Mouse (Mus musculus): ENCODE measurements around the gene Mef2b.

Mef2b gene

DNA sequence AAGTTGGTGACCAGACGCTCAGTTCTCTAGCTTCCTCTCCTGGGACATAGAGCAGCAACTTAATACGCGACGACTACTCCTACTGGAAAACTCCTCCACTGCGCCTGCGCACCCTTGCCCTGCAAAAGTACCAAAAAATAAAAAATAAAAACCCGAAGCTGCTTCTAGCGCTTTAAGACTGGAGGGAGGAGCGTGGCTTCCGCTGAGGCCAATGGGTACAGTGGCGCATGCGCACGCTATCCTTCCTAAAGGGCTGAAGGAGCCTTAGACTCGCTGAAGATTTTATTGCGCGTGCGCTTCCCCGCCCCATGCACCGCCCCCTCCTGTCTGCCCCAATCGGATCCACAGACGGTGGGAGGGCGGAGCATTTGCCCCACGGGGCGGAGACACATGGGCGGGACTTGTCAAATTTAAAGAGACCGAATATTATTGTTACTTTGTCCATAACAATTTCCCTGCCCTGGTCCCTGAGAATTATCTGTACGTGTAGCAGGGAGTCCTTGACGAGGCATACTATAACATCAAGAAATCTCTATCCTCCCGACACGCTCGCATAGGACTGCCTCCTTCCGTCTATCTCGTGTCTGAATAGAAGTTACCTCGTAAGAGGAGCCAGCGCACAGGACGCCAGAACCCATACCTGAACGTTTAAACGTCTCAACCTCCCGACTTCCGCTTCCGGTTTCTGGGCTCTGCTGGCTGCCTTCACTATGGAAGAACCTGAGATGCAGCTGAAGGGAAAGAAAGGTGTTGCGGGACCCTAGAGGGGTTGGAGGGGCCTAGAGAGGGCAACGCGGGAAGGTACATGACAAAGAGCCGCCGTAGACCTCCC is at the start of gene Mef2b, which contains the start of the genes Rfxank and Borcs8:
Gene Mef2b (plus strand): TSS at position 686 of the 832 bp plus-strand sequence.
Gene Rfxank (minus strand): TSS at position 129 of the 832 bp plus-strand sequence.
Gene Borcs8 (plus strand): TSS at position 474 of the 832 bp plus-strand sequence.
- peak; percentile 97 to 98 for DNase-seq (ENCODE audit: low spot score in 2 of 2)

DNA sequence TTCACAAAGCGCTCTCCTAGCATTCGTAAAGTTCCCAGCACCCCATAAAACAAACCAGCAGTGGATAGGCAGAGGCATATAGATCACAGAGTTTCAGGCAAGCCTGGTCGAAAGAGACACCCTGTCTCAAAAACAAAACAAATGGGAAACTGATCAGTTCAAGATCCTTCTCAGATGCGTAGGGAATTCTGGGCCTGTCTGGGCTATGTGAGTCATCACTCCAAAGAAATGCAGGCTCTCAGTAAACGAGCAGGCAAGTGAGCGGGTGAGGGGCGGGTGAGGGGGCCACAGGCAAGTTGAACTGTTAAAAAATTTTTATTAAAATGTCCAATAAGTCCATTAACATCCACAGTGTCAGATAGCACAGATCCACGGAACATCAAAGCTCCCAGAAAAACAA is 46.7 kb upstream of the Mef2b start:
- DNase-seq (ENCODE audit: low spot score in 2 of 2): no peak

DNA sequence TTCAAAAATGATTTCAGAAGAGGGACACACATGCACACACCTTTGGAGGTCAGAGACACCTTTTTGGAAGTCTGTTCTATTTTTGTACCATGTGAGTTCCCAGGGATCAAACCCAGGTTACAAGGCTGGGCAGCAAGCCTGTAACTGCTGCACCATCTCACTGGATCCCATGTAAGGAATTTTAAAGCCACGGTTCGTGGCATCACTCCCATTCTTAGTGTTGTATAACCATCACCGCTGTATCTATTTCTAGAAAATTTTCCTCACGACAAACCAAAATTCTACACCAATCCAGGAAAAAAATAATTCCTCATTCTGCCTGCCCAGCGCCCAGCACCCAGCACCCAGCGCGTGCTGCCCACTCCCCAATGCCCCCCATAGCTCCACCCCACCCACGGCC is 40.2 kb upstream of the Mef2b start:
- no peak for DNase-seq (ENCODE audit: low spot score in 2 of 2)

DNA sequence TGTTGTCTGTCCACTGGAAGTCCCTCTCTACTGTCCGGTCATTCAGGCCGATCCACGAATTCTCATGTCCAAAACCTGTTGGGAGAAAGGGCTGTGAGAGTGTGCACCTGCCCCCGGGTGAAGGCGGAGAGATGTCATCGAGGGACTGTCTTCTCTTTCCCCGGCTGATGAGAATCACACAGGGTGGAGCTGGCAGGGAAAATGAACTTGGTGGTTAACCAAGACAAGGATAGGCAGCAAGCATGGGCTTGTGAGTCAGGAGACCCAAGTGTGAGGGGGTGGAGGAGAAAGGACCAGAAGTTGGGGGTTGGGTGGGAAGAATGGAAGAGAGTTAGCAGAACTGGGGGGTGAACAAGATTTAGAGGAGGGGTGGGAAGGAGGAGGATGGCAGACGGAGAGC is 39.3 kb upstream of the Mef2b start:
- no peak for DNase-seq (ENCODE audit: low spot score in 2 of 2)

DNA sequence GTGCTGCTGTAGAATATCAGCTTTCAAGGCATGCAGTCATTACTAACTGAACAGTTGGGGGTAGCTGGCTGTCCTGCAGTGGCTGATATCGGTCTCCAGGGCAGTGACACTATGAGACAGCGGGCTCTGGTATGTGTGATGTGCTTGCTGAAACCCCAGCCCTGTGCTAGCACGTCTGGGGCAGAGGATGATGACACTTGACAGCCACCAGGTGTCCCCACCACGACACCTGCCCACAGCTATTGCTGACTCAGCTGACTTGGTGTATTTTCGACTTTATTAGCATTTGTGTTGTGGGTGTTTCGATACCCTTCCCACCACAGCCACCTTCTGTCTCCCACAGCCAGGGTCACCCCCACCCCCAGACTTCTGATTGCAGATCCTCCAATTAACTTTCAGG is 35.0 kb upstream of the Mef2b start:
- DNase-seq (ENCODE audit: low spot score in 2 of 2): no peak

DNA sequence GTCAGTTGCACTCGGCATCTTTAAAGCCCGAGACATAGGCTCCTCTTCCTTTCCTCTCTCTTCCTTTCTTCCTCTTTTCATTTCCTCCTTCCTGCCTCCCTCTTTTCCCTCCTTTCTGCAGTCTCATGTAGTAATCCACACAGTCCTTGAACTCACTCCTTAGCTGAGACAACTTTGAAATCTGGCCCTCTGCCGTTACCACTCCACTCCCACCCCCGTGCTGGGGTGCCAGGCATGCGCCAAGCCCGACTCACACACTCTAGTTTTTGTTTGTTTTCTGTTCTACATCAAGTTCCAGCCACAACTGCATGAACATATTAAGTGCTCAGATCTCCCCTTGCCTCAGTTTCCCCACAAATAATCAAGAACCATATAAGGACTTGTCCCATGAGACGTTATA is 34.6 kb upstream of the Mef2b start:
- DNase-seq (ENCODE audit: low spot score in 2 of 2): no peak

DNA sequence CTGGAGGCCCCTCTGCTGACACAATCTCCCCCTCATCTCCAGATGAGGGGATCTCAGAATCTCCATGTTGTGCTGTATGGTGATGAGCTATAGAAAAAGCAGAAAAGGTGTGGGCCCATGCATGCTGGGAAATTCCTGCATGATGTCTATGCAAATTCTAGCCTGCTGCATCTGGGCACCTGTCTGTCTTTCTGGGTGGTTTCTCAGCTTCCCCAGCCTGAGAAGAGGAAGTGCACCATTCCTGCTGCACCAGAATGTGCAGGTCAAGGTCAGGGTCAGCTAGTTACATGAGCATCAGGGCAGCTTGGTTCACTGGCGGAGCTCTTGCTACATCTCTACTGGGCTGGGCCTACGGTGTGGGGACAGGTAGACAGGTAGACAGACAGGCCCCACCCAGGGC is 29.1 kb upstream of the Mef2b start:
- no peak for DNase-seq (ENCODE audit: low spot score in 2 of 2)

DNA sequence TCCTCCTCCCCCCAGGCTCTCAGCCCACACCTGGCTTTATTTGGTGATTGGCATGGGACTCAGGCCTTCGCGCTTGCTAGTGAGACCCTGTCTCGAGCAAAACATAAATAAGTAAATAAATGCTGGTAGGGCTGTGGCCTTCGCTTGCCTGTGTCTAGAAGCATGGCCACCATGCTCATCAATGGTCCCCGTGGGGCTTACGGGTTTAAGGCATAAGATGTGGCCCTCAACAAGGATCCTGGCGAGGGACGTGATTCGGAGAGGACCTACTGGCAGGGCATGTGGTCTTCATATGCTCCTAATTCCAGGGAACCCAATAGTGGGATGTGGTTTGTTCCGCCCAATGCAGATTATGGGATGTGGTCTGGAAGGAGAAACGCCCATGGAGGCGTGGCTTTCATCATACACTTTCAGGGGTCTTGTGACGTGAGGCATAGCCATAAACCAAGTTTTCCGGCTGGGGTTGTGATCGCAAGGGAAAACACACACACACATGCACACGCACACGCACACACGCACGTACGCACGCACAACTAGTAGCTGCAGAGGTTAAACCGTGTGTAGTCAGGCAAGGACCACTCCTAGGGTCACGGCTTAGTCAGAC is 28.2 kb upstream of the Mef2b start:
- no peak for DNase-seq (ENCODE audit: low spot score in 2 of 2)

DNA sequence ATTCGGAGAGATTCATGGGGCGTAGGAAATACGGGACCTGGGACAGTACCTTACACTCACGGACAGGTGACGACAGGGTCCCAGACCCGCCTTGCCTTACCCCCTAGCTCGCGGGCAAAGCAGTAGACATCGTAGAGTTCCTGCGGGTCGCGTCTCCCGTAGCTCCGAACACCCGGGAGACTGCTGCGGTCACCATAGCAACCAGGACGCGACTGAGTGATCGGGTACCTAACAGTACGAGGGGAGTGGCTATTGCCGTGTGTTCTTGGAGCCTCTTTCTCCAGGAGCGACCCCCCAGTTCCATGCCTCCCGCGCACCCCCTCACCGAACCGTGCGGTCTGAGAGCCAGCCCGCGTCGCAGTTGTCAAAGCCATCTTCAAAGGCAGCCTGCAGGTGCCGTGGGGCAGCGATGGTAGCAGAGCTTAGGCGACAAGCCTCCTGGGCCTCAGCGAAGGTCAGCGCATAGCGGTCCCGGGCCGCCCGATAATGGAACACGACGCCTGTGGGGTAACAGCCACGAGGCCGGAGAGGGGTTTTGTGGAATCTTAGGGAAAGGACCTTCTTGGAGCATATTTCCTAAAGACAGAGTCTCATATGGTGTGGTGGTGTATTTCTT is 27.0 kb upstream of the Mef2b start:
- DNase-seq (ENCODE audit: low spot score in 2 of 2): no peak

DNA sequence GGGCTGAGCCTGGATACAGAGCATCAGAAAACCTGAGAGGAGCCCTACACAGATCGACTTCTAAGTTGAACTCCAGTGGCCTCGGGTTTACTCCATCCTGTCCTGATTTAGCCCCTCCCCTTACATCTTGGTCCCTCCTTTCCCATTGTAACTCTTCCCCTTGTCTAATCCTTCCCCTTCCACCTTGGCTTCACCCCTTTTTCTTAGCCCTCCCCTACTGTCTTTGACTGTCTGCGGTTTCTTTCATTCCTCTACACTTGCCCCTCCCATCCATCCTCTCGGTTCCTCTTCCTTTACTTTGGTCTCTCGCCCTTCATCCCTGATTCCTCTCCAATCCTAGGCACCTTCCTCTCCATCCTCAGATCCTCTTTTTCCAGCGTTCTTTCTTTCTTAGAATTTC is 25.0 kb upstream of the Mef2b start:
- no peak for DNase-seq (ENCODE audit: low spot score in 2 of 2)

DNA sequence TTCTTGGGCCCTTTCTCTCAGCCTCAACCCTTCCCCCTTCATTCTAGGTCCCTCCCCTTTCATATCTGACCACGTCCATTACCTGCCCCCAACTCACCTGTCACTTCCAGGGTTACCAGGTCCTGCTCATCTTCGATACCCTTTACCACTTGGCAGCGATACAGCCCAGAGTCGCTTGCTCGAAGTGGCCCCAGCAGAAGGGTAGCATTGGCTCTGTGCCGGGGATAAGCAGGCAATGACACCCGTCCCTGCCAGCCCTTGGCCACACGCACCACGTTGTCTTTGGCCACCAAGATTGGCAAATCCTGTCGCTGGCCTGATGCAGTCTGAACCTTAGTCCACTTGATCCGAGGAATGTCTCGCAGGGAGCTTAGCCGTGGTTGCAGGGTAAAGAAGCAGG is 24.6 kb upstream of the Mef2b start:
- DNase-seq (ENCODE audit: low spot score in 2 of 2): no peak

DNA sequence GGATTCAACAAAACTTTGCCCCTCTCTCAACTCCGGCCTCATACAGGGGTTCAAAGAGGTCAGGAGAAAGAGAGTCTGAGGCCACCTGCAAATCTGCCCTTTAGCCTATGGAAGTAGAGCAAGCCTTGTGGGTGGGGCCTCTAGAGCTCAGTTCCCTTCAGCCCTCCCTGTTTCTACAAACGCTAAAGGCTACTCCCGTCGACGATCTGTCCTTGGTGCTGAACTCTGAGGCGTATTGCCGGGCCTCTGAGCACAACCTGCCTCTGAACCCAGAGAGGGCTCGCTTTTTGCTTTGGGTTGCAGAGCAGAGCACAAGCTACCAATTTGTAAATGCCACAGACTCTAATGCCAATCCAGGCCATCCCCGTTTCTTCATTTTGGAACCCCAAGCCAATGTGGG is 21.9 kb upstream of the Mef2b start:
- no peak for DNase-seq (ENCODE audit: low spot score in 2 of 2)

DNA sequence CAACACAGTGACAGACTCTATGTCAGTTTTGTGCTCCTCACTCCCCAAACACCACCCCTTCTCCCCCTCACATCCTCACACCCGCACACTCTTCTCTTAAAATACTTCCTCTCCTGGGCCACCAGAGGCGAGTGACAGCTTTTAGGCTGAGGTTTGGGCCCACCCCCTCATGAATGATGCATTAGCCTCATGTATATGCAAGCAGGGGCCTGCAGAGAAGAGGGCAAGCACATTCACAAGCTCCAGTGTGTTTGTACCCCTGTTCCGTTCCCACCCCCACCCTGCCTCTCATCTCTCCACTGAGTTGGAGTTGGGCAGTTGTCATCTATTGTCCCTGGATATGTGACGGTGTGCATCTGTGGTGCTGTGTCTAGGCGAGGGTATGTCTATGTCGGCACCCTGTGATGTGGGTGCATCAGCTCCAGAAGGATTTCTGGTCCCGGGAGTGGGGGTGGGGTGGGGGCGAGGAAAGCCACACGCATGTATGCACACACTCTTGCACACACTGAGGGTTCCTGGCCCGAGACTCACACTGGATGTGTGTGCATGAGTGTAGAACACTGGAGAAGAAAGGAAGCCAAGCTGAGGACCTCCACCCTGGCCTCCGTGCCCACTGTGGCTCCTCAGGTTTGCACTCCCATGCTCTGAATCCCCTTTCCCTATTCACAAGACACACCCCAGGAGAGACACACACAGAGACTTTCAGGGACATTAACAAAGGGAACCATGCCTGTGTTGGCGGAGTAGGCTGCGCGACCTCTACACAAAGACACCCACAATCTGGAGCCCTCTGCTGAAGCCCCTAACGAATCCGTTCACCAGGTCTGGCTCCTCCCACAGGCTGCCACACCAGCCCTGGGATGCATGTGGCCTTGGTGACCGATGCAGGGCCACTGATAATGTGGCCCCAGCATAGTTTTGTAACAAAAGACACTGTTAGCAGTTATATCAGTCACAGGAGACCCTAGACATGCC is 20.5 kb upstream of the Mef2b start:
- DNase-seq (ENCODE audit: low spot score in 2 of 2): peak; percentile 63 to 78

DNA sequence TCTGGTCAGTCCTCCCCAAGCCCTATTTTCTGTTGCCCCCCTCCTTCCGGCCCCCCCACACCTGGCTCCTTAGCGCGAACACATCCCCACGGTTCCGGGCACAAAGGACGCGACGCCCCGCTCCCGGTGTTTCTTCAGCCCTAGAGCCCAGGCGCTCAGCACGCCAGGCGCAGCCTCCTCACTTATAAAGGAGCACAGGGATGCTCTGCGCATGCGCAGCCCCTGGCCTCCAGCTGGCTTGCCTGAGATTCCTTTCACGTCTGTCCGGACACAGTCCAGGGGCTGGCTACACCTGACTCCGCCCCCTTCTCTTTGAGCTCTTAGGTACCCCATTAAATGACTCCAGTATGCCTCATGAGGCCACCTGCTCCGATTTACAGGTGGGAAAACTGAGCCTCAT is 18.8 kb upstream of the Mef2b start, which contains the start of gene Ncan:
Gene Ncan (minus strand): TSS at position 207 of the 400 bp plus-strand sequence.
- peak; percentile 85 to 92 for DNase-seq (ENCODE audit: low spot score in 2 of 2)

DNA sequence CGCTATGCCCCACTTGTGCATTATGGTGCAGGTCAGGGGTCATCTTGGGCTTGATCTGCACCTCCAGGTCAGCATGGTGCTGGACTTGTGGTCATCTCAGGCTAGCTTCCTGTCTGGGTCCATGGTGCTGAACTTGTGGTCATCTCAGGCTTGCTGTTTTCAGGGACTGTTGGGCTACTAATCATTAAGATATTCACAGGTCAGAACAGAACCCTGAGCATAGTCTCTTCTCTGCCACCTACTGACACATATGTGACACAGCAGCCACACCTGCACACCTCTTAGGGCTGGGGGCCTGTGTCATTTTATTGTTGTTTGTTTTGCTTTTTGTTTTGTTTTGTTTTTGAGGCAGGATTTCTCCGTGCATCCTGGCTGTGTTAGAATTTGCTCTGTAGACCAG is 16.6 kb upstream of the Mef2b start:
- DNase-seq (ENCODE audit: low spot score in 2 of 2): no peak

DNA sequence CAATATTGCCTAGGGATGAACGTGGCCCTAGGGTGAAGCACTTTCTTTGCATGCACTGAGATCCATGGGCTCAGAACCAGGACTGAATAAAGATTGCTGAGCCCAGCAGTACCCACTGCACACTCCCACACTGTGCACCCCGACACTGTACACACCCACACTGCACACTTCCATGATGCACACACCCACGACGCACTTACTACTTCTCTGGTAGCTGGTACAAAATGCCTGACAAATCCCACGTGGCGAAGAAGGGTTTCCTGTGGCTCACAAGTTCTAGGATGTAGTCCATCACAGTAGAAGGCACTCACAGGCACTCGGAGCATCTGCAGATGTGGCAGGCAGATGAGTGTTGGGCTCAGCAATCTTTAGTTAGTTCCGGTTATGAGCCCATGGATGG is 14.5 kb upstream of the Mef2b start:
- DNase-seq (ENCODE audit: low spot score in 2 of 2): no peak

DNA sequence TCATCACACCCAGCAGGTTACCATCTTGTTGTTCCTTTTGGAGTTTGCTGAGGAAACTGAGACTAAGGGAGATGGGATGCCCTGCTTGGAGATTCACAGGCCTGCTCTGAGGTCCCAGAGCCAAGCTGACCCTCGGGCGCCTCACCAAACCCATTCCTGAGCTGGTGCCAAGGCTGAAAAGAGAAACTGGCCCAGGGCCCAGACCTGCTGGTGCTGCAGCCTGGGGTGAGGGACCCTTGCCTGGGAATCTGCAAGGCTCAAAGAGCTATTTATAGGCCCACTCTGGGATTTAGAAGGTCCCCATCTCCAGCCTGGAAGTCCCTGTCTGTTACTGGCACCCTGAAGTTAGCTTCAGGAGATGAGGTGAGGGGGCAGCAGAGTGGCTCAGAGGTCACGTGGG is 11.1 kb upstream of the Mef2b start:
- DNase-seq (ENCODE audit: low spot score in 2 of 2): peak in 1 of 2 experiments; percentile 59

DNA sequence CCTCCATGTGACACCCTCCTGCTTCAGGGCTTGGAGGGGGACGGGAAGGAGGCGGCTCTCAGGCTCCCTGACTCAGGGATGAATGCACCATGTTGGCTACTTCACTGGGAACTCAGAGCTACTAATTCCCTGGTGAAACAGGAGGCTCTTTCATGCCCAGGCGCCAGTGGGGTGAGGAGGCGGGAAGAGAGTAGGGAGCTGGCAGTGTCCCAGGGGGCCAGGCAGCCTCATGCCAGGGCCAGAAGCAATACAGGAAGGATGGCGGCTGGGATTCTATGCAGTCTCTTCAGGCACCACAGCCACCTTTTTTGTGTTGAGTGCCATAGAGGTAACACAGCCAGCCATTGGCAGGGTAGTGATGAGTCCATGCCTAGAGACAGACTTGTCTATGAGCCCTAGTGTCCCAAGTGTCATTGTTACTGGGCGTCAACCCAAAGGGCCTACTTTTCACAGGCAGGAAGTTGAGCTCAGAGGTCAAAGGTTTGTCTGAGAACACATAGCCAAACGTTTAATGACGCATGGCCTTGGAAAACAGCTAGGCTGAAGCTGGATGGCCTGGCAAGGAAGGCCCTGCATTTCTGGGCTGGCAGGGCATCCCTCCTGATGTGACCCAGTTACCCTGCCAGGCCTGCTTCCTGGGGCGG is 10.1 kb upstream of the Mef2b start:
- DNase-seq (ENCODE audit: low spot score in 2 of 2): peak; percentile 63 to 80

DNA sequence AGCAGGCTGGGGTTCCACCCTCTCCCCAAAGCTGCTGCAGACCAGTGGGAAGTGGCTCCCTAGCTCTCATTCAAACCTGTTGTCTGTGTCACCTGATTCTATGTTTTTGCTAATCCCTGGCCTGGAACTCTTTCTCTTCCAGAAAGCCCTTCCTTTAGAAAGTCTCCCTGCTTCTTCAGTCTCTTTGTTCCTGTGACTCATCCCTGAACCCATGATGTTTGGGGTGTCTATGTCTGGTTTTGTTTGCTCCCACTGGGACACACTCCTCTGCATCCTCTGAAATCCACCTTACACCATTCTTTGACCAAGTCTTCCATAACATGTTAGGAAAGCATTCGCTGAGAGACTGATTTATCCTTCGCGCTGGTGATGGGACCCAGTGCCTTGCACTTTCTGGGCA is 9.4 kb upstream of the Mef2b start:
- no peak for DNase-seq (ENCODE audit: low spot score in 2 of 2)

DNA sequence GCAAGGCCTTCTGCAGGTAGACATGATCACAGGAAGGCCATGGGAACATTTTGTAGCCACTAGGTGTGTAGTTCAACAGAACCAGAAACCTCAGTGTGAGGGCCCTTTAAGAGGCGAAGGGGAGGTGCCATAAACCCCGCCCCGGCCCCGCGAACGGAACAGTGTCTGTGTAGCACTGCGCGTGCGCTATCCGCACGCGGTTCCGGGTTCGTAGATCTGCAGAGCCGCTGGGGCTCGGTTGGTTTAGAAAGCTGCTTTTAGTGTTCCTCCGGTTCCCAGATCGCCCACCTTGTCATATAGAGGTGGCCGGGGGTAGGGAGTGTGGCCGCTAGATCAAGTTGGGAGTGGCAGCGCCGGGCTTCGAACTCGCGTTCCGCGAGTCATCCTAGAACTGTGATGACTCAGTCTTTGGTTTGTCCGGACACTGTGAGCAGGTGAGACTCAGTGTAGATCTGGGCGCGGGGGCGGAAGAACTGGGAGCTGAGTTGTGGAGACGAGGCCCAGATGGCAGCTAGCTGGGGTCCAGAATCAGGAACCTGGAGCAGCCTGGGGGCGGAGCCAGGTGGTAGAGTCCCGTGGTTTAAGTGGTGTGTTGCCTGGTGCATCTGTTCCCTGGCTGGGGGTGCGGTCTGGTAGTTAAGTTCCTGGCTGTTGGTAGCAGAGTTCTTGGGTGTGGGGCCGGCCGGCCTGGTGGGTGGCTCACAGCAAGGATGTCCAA is 8.2 kb upstream of the Mef2b start, which contains the start of gene Nr2c2ap:
Gene Nr2c2ap (plus strand): TSS at position 168 of the 718 bp plus-strand sequence.
- peak; percentile 57 to 78 for DNase-seq (ENCODE audit: low spot score in 2 of 2)

All from frontal cortex, postnatal 14 days (tissue).